Mouse (Mus musculus) heart, adult 18-20 months (tissue): ENCODE data around the gene Gm11567. TPM values are rescaled to one million over a fixed set of nuclear protein-coding genes. Genes with fewer than 3 reads are reported as not detected.
"Not testable (repeated sequence)": the region's sequence is repeated elsewhere in the genome, so short reads cannot be mapped to it uniquely, and the experiment has no call there.

Source experiments
- DNase-seq, 2 experiments: peaks; one replicate each; pipeline ENCODE4 v3.0.0; 2021 to 2022; ENCODE audit warnings: mixed read lengths in 1 of 2
- long read RNA-seq, 2 experiments: library from polyadenylated mRNA; stranded (forward); transcript quantifications; one replicate each; pipeline ENCODE4 v2.0.0; 2021
- total RNA-seq, 2 experiments: library from RNA; stranded (reverse); gene quantifications; 2 replicates each; pipeline ENCODE4 v1.2.3; 2021

Gm11567 gene
- not detected for total RNA-seq
- long read RNA-seq, experiment 1 = 0 reads
- long read RNA-seq, experiment 2 = 0 reads

DNA sequence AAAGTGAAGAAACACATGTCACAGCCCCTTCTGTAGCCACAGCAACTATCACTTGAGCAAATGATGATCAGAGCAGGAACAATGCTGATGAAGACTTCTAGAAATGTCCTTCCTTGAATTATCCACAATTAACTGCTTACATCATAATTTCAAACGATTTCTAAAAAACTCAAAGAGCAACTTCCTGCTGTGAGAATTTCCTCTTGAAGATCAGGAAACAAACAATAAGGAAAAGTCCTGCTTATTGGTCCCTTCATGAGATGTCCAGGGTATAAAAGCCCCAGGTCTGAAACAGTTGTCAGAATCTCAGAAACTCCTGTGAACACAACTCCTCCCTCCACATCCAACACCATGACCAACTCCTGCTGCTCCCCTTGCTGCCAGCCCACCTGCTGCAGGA lies at the start of gene Gm11567:
Gene Gm11567 (plus strand): TSS at position 301 of the 400 bp plus-strand sequence.
- not testable (repeated sequence) for DNase-seq

DNA sequence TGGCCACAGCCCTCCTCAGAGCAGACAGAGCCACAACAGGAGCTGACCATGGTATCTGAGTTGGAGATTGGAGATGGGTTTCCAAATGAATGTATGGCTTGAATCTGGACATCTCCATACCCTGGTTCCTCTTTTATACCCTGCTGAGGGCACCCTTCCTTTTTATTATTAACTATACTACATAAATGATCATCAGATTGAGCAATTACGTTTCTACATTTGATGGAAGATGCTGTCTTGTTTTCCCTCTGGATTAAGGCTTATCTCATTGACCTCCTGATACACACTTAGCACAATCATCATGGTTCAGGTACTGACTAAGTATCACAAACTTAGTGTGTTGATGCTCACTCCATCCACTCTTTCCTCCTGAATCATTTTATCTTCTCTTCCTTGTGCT lies 41.0 kb upstream of the Gm11567 start, which contains the start of gene 2300003K06Rik:
Gene 2300003K06Rik (minus strand): TSS at position 101 of the 400 bp plus-strand sequence.
- DNase-seq = no peak

DNA sequence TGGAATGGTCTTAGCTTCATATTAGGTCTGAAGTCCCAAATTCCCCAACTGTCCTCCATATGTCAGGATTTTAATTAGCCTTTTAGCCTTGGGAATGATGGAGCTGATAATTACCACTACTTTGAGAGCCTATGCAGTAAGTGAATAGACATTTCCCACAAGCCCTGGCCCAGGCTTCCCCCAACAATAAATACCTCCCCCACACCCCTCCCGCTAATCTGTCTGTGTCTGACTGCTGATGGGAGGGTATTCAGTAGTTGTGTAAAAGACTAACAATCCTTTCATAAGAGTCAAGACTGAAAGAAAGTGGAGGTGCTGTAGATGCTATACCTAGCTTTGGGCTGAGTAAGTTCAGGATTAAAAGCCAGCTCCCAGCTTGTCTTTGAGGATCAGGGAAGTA lies 36.8 kb upstream of the Gm11567 start:
- DNase-seq = no peak

GRCm38 (mm10) chr11:99846746-99847145 lies 32.2 kb upstream of the Gm11567 start:
- DNase-seq = no peak

DNA sequence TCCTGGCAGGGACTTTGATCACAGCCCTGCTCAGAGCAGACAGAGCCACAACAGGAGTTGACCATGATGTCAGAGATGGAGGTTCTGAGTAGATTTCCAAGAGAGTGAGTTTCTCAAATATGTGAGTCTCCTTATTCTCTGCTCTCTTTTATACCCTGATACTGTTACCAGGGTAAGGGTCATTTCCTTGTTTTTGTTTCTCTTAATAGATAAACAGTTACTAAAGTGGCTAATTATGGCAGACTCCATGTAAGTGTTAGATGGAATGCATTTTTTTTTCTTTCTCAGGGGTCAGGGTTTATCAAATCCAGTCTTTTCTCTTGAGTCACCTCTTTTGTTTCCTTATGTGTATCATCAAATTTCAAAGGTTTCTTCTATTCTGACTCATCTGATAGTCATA lies 27.5 kb upstream of the Gm11567 start, which contains the start of gene Krtap4-16:
Gene Krtap4-16 (minus strand): TSS at position 101 of the 400 bp plus-strand sequence.
- DNase-seq = no peak

- DNase-seq = no peak
Observed at GRCm38 (mm10) chr11:99854121-99854520, 24.9 kb upstream of the Gm11567 start.

GRCm38 (mm10) chr11:99857617-99858016 lies 21.4 kb upstream of the Gm11567 start, which contains the start of gene Gm11568:
Gene Gm11568 (plus strand): TSS chr11:99857917.
- DNase-seq = no peak

- no peak for DNase-seq
Observed at GRCm38 (mm10) chr11:99858761-99859160, 20.2 kb upstream of the Gm11567 start.

DNA sequence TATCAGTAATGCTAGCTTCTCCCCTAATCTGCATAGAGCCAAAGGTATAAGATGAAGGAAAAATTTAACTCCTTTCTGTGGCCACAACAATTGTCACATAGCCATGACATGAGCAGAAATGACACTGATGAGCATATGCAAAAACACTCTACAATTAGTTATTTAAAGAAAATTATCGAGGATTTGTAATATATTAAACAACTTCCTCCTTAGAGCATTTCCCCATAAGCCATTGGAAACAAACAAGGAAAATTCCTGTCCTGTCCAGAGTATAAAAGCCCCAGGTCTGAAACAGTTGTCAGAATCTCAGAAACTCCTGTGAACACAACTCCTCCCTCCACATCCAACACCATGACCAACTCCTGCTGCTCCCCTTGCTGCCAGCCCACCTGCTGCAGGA lies 14.8 kb upstream of the Gm11567 start, which contains the start of gene Gm11559:
Gene Gm11559 (plus strand): TSS at position 301 of the 400 bp plus-strand sequence.
- not testable (repeated sequence) for DNase-seq

DNA sequence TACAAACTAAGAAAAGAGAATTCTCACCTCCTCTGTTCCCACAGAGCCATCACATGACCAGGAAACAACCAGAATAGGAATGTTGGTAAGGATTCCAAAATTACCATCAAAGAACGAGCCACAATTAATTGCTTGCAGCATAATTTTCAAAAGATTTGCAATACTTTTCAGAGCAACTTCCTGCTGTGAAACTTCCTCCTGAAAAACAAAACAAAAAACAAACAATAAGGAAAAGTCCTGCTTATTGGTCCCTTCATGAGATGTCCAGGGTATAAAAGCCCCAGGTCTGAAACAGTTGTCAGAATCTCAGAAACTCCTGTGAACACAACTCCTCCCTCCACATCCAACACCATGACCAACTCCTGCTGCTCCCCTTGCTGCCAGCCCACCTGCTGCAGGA lies 5.9 kb upstream of the Gm11567 start, which contains the start of gene Krtap9-1:
Gene Krtap9-1 (plus strand): TSS at position 301 of the 400 bp plus-strand sequence.
- not testable (repeated sequence) for DNase-seq

- no peak for DNase-seq
Observed at GRCm38 (mm10) chr11:99907620-99908019, 28.6 kb downstream of the Gm11567 start, which contains the start of gene Krtap31-1. Gene Krtap31-1 (plus strand): TSS chr11:99907920.

GRCm38 (mm10) chr11:99914451-99914850 lies 35.5 kb downstream of the Gm11567 start, which contains the start of gene Gm11565:
Gene Gm11565 (plus strand): TSS chr11:99914751.
- no peak for DNase-seq

Other genes with a start within 250 kb of the Gm11567 start
- gene Krtap4-2, start 244.1 kb upstream of the Gm11567 start, total RNA-seq = not detected
- gene Krtap4-7, start 235.1 kb upstream of the Gm11567 start, total RNA-seq = not detected
- gene Gm11555, start 229.0 kb upstream of the Gm11567 start, total RNA-seq = not detected
- not detected for gene Gm11563, start 220.2 kb upstream of the Gm11567 start, total RNA-seq
- gene Krtap4-6, start 213.2 kb upstream of the Gm11567 start, total RNA-seq = not detected
- gene Gm14190, start 188.4 kb upstream of the Gm11567 start, total RNA-seq = not detected
- not detected for gene Gm14180, start 144.9 kb upstream of the Gm11567 start, total RNA-seq
- not detected for gene Gm11595, start 106.3 kb upstream of the Gm11567 start, total RNA-seq
- not detected for gene Krtap4-8, start 98.5 kb upstream of the Gm11567 start, total RNA-seq
- not detected for gene Krtap4-9, start 94.0 kb upstream of the Gm11567 start, total RNA-seq
- not detected for gene Gm11596, start 85.7 kb upstream of the Gm11567 start, total RNA-seq
- not detected for gene Gm11569, start 80.3 kb upstream of the Gm11567 start, total RNA-seq
- gene Gm11554, start 74.7 kb upstream of the Gm11567 start, total RNA-seq = not detected
- gene Krtap4-13, start 69.3 kb upstream of the Gm11567 start, total RNA-seq = not detected
- not detected for gene Gm11564, start 63.5 kb upstream of the Gm11567 start, total RNA-seq
- not detected for gene 2300003K06Rik, start 41.1 kb upstream of the Gm11567 start, total RNA-seq
- gene Krtap4-16, start 27.6 kb upstream of the Gm11567 start, total RNA-seq = not detected
- not detected for gene Gm11568, start 21.3 kb upstream of the Gm11567 start, total RNA-seq
- gene Gm11559, start 14.7 kb upstream of the Gm11567 start, total RNA-seq = not detected
- gene Krtap9-1, start 5.8 kb upstream of the Gm11567 start, total RNA-seq = not detected
- gene Krtap31-1, start 28.7 kb downstream of the Gm11567 start, total RNA-seq = not detected
- not detected for gene Gm11565, start 35.6 kb downstream of the Gm11567 start, total RNA-seq
- gene Krtap31-2, start 57.1 kb downstream of the Gm11567 start, total RNA-seq = not detected
- gene Krtap9-5, start 69.3 kb downstream of the Gm11567 start, total RNA-seq = not detected
- gene Krtap29-1, start 99.9 kb downstream of the Gm11567 start, total RNA-seq = not detected
- gene Krtap16-1, start 107.4 kb downstream of the Gm11567 start, total RNA-seq = not detected
- gene Krtap17-1, start 114.8 kb downstream of the Gm11567 start, total RNA-seq = not detected
- gene Krt33a, start 137.0 kb downstream of the Gm11567 start, total RNA-seq = not detected
- gene Krt33b, start 150.7 kb downstream of the Gm11567 start, total RNA-seq = not detected
- not detected for gene Krt34, start 162.4 kb downstream of the Gm11567 start, total RNA-seq
- gene Krt31, start 171.4 kb downstream of the Gm11567 start, total RNA-seq = not detected
- not detected for gene Krt32, start 209.0 kb downstream of the Gm11567 start, total RNA-seq
- not detected for gene Krt35, start 217.1 kb downstream of the Gm11567 start, total RNA-seq
- gene Krt36, start 226.4 kb downstream of the Gm11567 start, total RNA-seq = not detected
- not detected for gene Krt13, start 242.4 kb downstream of the Gm11567 start, total RNA-seq